Mouse (Mus musculus) forebrain, embryonic 14.5 days (tissue): ENCODE measurements at regions not wholly inside any gene's neighbourhood (a gene's known extent, or its start where the extent isn't known, plus 50 kb on each side); places are given as distances from the start of the nearest gene placed in this dataset.

Experiments used
- ATAC-seq: fragments of 200-750 bp; cut with Nextera tagmentation; 2 replicates; pipeline ENCODE4 v1.8.0; 2017; ENCODE audit warnings: mild to moderate bottlenecking, moderate library complexity
- DNase-seq: peaks from one replicate; pipeline ENCODE4 v3.0.0-alpha.2; 2015; ENCODE audit warnings: low spot score
- H3K27ac ChIP-seq: fragments of 300-500 bp; sonication (generic); 2 replicates; pipeline ENCODE4 v1.5.1; 2014; ENCODE audit warnings: low read depth, mild to moderate bottlenecking, control low read depth, low read length, moderate library complexity
- H3K27me3 ChIP-seq: fragments of 300-500 bp; sonication (generic); replicated peaks from 2 replicates; pipeline ENCODE4 v1.6.1; 2014; ENCODE audit warnings: low read length, control low read depth, mixed read lengths; ENCODE audit not compliant: control insufficient read depth, insufficient read depth
- H3K36me3 ChIP-seq: fragments of 300-500 bp; sonication (generic); 2 replicates; pipeline ENCODE4 v1.6.1; 2014; ENCODE audit warnings: low read length, control low read depth; ENCODE audit not compliant: control insufficient read depth, insufficient read depth
- H3K4me1 ChIP-seq: fragments of 300-500 bp; sonication (generic); 2 replicates; pipeline ENCODE4 v1.6.1; 2014; ENCODE audit warnings: antibody characterized with exemption, low read length, control low read depth; ENCODE audit not compliant: control insufficient read depth, insufficient read depth
- H3K4me2 ChIP-seq: fragments of 300-500 bp; sonication (generic); 2 replicates; pipeline ENCODE4 v1.6.1; 2014; ENCODE audit warnings: mild to moderate bottlenecking, control low read depth, low read length
- H3K4me3 ChIP-seq: fragments of 300-500 bp; sonication (generic); 2 replicates; pipeline ENCODE4 v1.5.1; 2014; ENCODE audit warnings: low read depth, low read length, control low read depth
- H3K9ac ChIP-seq: fragments of 300-500 bp; sonication (generic); 2 replicates; pipeline ENCODE4 v1.6.1; 2014; ENCODE audit warnings: mild to moderate bottlenecking, low read length, control low read depth, moderate library complexity
- H3K9me3 ChIP-seq: fragments of 300-500 bp; sonication (generic); replicated peaks from 2 replicates; pipeline ENCODE4 v1.6.1; 2016; ENCODE audit warnings: low read length, control low read depth, mixed read lengths; ENCODE audit not compliant: control insufficient read depth
- WGBS: fragments of 180-500 bp; shearing (Covaris S2); extraction: QIAGEN DNeasy Blood & Tissue Kit; methylation state at CpG from one replicate; pipeline ENCODE4 v1.1.7; 2014; 5-methylcytosine and 5-hydroxymethylcytosine counted together

GRCm38 (mm10) chr16:78641717-78642116 is 65.2 kb upstream of the D16Ertd472e start:
- ATAC-seq (no peak), DNase-seq (no peak)
- Histone ChIP-seq H3K36me3 (no peaks in the 10 kb centered on the region), H3K27me3 (no peaks in the 10 kb centered on the region), H3K4me2 (no peak overlapping the region), H3K4me3 (no peak overlapping the region), H3K9ac (no peak overlapping the region), H3K27ac (no peak overlapping the region), H3K9me3 (no peaks in the 10 kb centered on the region), H3K4me1 (no peaks in the 10 kb centered on the region)
- WGBS: 89% methylated on average over 5 of the region's 5 CpGs

- H3K4me1 ChIP-seq: no peaks in the 10 kb centered on the region
- DNase-seq: no peak
- ATAC-seq: no peak
- H3K4me3 ChIP-seq: no peak overlapping the region
- H3K9ac ChIP-seq: no peak overlapping the region
- no peaks in the 10 kb centered on the region for H3K36me3 ChIP-seq
- no peaks in the 10 kb centered on the region for H3K27me3 ChIP-seq
- no peak overlapping the region for H3K4me2 ChIP-seq
- 86% methylated on average over 3 of the region's 3 CpGs for WGBS
- H3K9me3 ChIP-seq: no peaks in the 10 kb centered on the region
- H3K27ac ChIP-seq: no peak overlapping the region
Observed at GRCm38 (mm10) chr16:78641205-78641604, 64.7 kb upstream of the D16Ertd472e start.

- H3K36me3 ChIP-seq: no peaks in the 10 kb centered on the region
Observed at GRCm38 (mm10) chr16:78637452-78637851, 60.9 kb upstream of the D16Ertd472e start.

GRCm38 (mm10) chr16:78637015-78637414 is 60.5 kb upstream of the D16Ertd472e start:
- H3K9me3 ChIP-seq: no peaks in the 10 kb centered on the region
- H3K4me1 ChIP-seq: no peaks in the 10 kb centered on the region
- 48% methylated on average over 5 of the region's 5 CpGs for WGBS
- DNase-seq: peak; percentile 83
- no peak overlapping the region for H3K4me3 ChIP-seq
- H3K4me2 ChIP-seq: no peak overlapping the region
- ATAC-seq: 0 out of 2 replicates have a peak, but pooled peaks have one; percentile 55
- no peaks in the 10 kb centered on the region for H3K36me3 ChIP-seq
- no peaks in the 10 kb centered on the region for H3K27me3 ChIP-seq
- no peak overlapping the region for H3K9ac ChIP-seq
- H3K27ac ChIP-seq: no peak overlapping the region

More at GRCm38 (mm10) chr16:78637452-78637851, 60.9 kb upstream of the D16Ertd472e start:
- Histone ChIP-seq H3K27ac (no peak overlapping the region), H3K27me3 (no peaks in the 10 kb centered on the region), H3K9ac (no peak overlapping the region), H3K4me3 (no peak overlapping the region), H3K4me2 (no peak overlapping the region), H3K4me1 (no peaks in the 10 kb centered on the region), H3K9me3 (no peaks in the 10 kb centered on the region)
- DNase-seq (no peak), ATAC-seq (no peak)
- 92% methylated on average over 6 of the region's 6 CpGs for WGBS

- Histone ChIP-seq H3K9ac (no peak overlapping the region), H3K27ac (no peak overlapping the region), H3K4me2 (no peak overlapping the region), H3K27me3 (no peaks in the 10 kb centered on the region), H3K9me3 (no peaks in the 10 kb centered on the region), H3K36me3 (no peaks in the 10 kb centered on the region), H3K4me3 (no peak overlapping the region), H3K4me1 (no peaks in the 10 kb centered on the region)
- WGBS: 87% methylated on average over 5 of the region's 5 CpGs
- DNase-seq: no peak
- ATAC-seq: peak; percentile 16; the same call in 1 of the 2 replicates
Observed at GRCm38 (mm10) chr16:78635774-78636173, 59.3 kb upstream of the D16Ertd472e start.

- Histone ChIP-seq H3K4me3 (no peak overlapping the region), H3K36me3 (no peaks in the 10 kb centered on the region), H3K27me3 (no peaks in the 10 kb centered on the region), H3K9ac (no peak overlapping the region), H3K4me1 (no peaks in the 10 kb centered on the region), H3K9me3 (no peaks in the 10 kb centered on the region), H3K27ac (no peak overlapping the region), H3K4me2 (no peak overlapping the region)
- peak; percentile 87 for DNase-seq
- peak; percentile 84 for ATAC-seq
- 22% methylated on average over 8 of the region's 8 CpGs for WGBS
Observed at GRCm38 (mm10) chr16:78635257-78635656, 58.7 kb upstream of the D16Ertd472e start.

- Histone ChIP-seq H3K4me3 (no peak overlapping the region), H3K9ac (no peak overlapping the region), H3K9me3 (no peaks in the 10 kb centered on the region), H3K36me3 (no peaks in the 10 kb centered on the region), H3K4me2 (no peak overlapping the region), H3K27ac (no peak overlapping the region), H3K27me3 (no peaks in the 10 kb centered on the region), H3K4me1 (no peaks in the 10 kb centered on the region)
- no peak for DNase-seq
- 89% methylated on average over 5 of the region's 5 CpGs for WGBS
- ATAC-seq: no peak
Observed at GRCm38 (mm10) chr16:78631797-78632196, 55.3 kb upstream of the D16Ertd472e start.

GRCm38 (mm10) chr16:78626803-78627202 is 50.3 kb upstream of the D16Ertd472e start:
- H3K9ac ChIP-seq: no peak overlapping the region
- WGBS: 67% methylated on average over 2 of the region's 2 CpGs
- H3K4me2 ChIP-seq: no peak overlapping the region
- ATAC-seq: no peak
- no peaks in the 10 kb centered on the region for H3K36me3 ChIP-seq
- H3K27ac ChIP-seq: no peak overlapping the region
- peak; percentile 27 for DNase-seq
- no peaks in the 10 kb centered on the region for H3K27me3 ChIP-seq
- no peak overlapping the region for H3K4me3 ChIP-seq
- no peaks in the 10 kb centered on the region for H3K9me3 ChIP-seq
- no peaks in the 10 kb centered on the region for H3K4me1 ChIP-seq
